In genomic region chr3:149594470-149594869, GRCm38 (mm10) we compare ENCODE assay signal across 8 mouse cellular contexts.
DNase-seq lines count a peak whose midpoint lies in the region; ATAC-seq and TF ChIP-seq lines count a peak whose summit lies in the region.
"Had no signal": no experiment of that assay in that cellular context is flagged by ENCODE, and none has a peak within 500 bp of the region (broad histone marks: within the 10 kb centered on the region; RNA-seq: fewer than 3 reads in every experiment).

No protein-coding gene starts in this region.

- ATAC-seq in Patski = peak; percentile 21
- ATAC-seq in neural tube, embryonic 15.5 days (ENCODE audit: low FRiP score) = no peak

- H3K9me3 ChIP-seq in heart, embryonic 10.5 days = no peaks in the 10 kb centered on the region
- H3K9me3 ChIP-seq in neural tube, embryonic 15.5 days (replicated peaks) = no peaks in the 10 kb centered on the region

- POLR2A ChIA-PET in Patski (lab: Charles Lee) = interaction anchor here (0.7 kb wide), 1 partner anchor 117 kb away, joined by 3 read pairs; no protein-coding TSS in a partner anchor

- no peaks in the 10 kb centered on the region for H3K36me3 ChIP-seq in heart, embryonic 10.5 days
- no peaks in the 10 kb centered on the region for H3K36me3 ChIP-seq in neural tube, embryonic 15.5 days

- H3K27ac ChIP-seq in heart, embryonic 10.5 days = no peak overlapping the region
- no peak overlapping the region for H3K27ac ChIP-seq in neural tube, embryonic 15.5 days (replicated peaks)
- H3K27ac ChIP-seq: liver, embryonic 14.5 days had no signal

- H3K27me3 ChIP-seq in heart, embryonic 10.5 days (ENCODE audit: insufficient read depth, poor library complexity, severe bottlenecking) = no peaks in the 10 kb centered on the region
- H3K27me3 ChIP-seq in Patski = no peaks in the 10 kb centered on the region
- no peaks in the 10 kb centered on the region for H3K27me3 ChIP-seq in neural tube, embryonic 15.5 days (replicated peaks)

- in situ Hi-C loops in Patski (cut with MboI; ENCODE audit: low pct_unique_long_range_greater_than_20kb) = no loop called here

- CTCF ChIA-PET in Patski (lab: Charles Lee) = interaction anchor here (0.7 to 1.7 kb wide), 4 partner anchors 9 to 1102 kb away, joined by 3 to 4 read pairs (median 3); no protein-coding TSS in a partner anchor

- H3K4me3 ChIP-seq in heart, embryonic 10.5 days = no peak overlapping the region
- H3K4me3 ChIP-seq in neural tube, embryonic 15.5 days (replicated peaks) = no peak overlapping the region

- H3K9ac ChIP-seq in neural tube, embryonic 15.5 days (replicated peaks) = no peak overlapping the region
- H3K9ac ChIP-seq: liver, embryonic 14.5 days had no signal

- WGBS in heart, embryonic 10.5 days = 58% methylated on average over 4 of the region's 4 CpGs
- 74% methylated on average over 4 of the region's 4 CpGs for WGBS in neural tube, embryonic 15.5 days

- no peak overlapping the region for H3K4me2 ChIP-seq in neural tube, embryonic 15.5 days

- intact Hi-C loops in heart, postnatal 14 days (cut with DNase I) = no loop called here

- DNase-seq in heart, postnatal 14 days = peak; percentile 8 to 23
- DNase-seq in heart, embryonic 10.5 days (ENCODE audit: low spot score) = no peak
- DNase-seq in 416B (ENCODE audit: low read depth) = peak; percentile 5
- no peak for DNase-seq in Patski (ENCODE audit: low read depth, low spot score)
- peak; percentile 27 to 56 for DNase-seq in kidney, postnatal 25 days
- DNase-seq in frontal cortex, postnatal 36 days (ENCODE audit: low spot score in 2 of 2) = no peak

- no peaks in the 10 kb centered on the region for H3K4me1 ChIP-seq in heart, embryonic 10.5 days
- no peaks in the 10 kb centered on the region for H3K4me1 ChIP-seq in neural tube, embryonic 15.5 days

- TF ChIP-seq CTCF in Patski (IDR thresholded peaks at IDR 0.05) = peak; percentile 34

Comparison
In these comparisons a context has a peak if more than half of its experiments do, and no peak if none do; other contexts are left out.
1. DNase-seq: peak in heart, postnatal 14 days (2 of 2), 416B (single experiment) and kidney, postnatal 25 days (2 of 2); none in heart, embryonic 10.5 days (single experiment), Patski (single experiment) and frontal cortex, postnatal 36 days (0 of 2).